ENCODE assay signal across 8 mouse cellular contexts in genomic region chr12:108002436-108003189, GRCm38 (mm10). TPM values are rescaled to one million over a fixed set of nuclear protein-coding genes. Genes with fewer than 3 reads are reported as not detected.
DNase-seq lines count a peak whose midpoint lies in the region; ATAC-seq and TF ChIP-seq lines count a peak whose summit lies in the region.

No protein-coding gene starts in this region.

- H3K9me3 ChIP-seq in limb, embryonic 14.5 days (ENCODE audit: control insufficient read depth, low read length), result no peaks in the 10 kb centered on the region
- H3K9me3 ChIP-seq in stomach, embryonic 14.5 days (ENCODE audit: control insufficient read depth, low read depth, low read length), result no peaks in the 10 kb centered on the region

- peak overlapping the region; percentile 79 for H3K9ac ChIP-seq in limb, embryonic 14.5 days (ENCODE audit: low read depth, low read length, severe bottlenecking)
- H3K9ac ChIP-seq in stomach, embryonic 14.5 days (replicated peaks; ENCODE audit: low read depth, low read length), result peak overlapping the region; percentile 62

- H3K4me1 ChIP-seq in spleen, adult 2 months (ENCODE audit: control insufficient read depth, insufficient read depth, insufficient read length), result no peaks in the 10 kb centered on the region
- peaks cover 23% of the 10 kb centered on the region for H3K4me1 ChIP-seq in limb, embryonic 14.5 days (ENCODE audit: control insufficient read depth, insufficient read depth, low read length)
- H3K4me1 ChIP-seq in stomach, embryonic 14.5 days (ENCODE audit: control insufficient read depth, insufficient read depth, low read length), result peaks cover 17% of the 10 kb centered on the region; the same call in 1 of the 2 replicates

- peak overlapping the region; percentile 91 for H3K27ac ChIP-seq in spleen, adult 2 months (ENCODE audit: insufficient read depth, low read length)
- peak overlapping the region; percentile 67 for H3K27ac ChIP-seq in limb, embryonic 14.5 days (replicated peaks; ENCODE audit: low read depth, low read length)
- no peak overlapping the region for H3K27ac ChIP-seq in stomach, embryonic 14.5 days (ENCODE audit: low read length)

- peak overlapping the region; percentile 95 for H3K4me2 ChIP-seq in limb, embryonic 14.5 days (replicated peaks; ENCODE audit: low read depth, low read length, severe bottlenecking)
- peak overlapping the region; percentile 93 for H3K4me2 ChIP-seq in stomach, embryonic 14.5 days (replicated peaks; ENCODE audit: low read depth, low read length)

- peaks cover 16% of the 10 kb centered on the region for H3K27me3 ChIP-seq in spleen, adult 2 months (ENCODE audit: control insufficient read depth, insufficient read depth, low read length)
- peaks cover 42% of the 10 kb centered on the region for H3K27me3 ChIP-seq in limb, embryonic 14.5 days (ENCODE audit: control insufficient read depth, insufficient read depth, low read length)
- H3K27me3 ChIP-seq in stomach, embryonic 14.5 days (ENCODE audit: control insufficient read depth, insufficient read depth, low read length), result no peaks in the 10 kb centered on the region

- peak; percentile 18 for DNase-seq in adrenal gland, postnatal 10 days
- DNase-seq in adrenal gland, postnatal 14 days, result no peak
- DNase-seq in spleen, adult 2 months (ENCODE audit: low read depth in 1 of 2, low spot score in 2 of 2), result no peak
- DNase-seq in spleen, adult 18-20 months, result no peak
- DNase-seq in limb, embryonic 14.5 days (ENCODE audit: low spot score), result peak; percentile 65
- DNase-seq in frontal cortex, adult 2 months (ENCODE audit: extremely low spot score in 1 of 2, low spot score in 1 of 2), result no peak
- DNase-seq in frontal cortex, postnatal 10 days (ENCODE audit: low spot score in 2 of 2), result no peak

- no peak for TF ChIP-seq POLR2A in spleen, adult 2 months (IDR thresholded peaks at IDR 0.05; ENCODE audit: low read depth, low read length)
- no peak for TF ChIP-seq POLR2A in limb, embryonic 14.5 days (IDR thresholded peaks at IDR 0.05; ENCODE audit: borderline replicate concordance, extremely low read depth, insufficient read depth, insufficient read length)

- no peaks in the 10 kb centered on the region for H3K36me3 ChIP-seq in spleen, adult 2 months (ENCODE audit: control insufficient read depth, insufficient read depth, low read length)
- no peaks in the 10 kb centered on the region for H3K36me3 ChIP-seq in limb, embryonic 14.5 days (ENCODE audit: control insufficient read depth, insufficient read depth, low read length)
- H3K36me3 ChIP-seq in stomach, embryonic 14.5 days (ENCODE audit: control insufficient read depth, insufficient read depth, low read length), result no peaks in the 10 kb centered on the region

- WGBS in spleen, adult 2 months, result 2% methylated on average over 52 of the region's 78 CpGs
- under 1% methylated on average over 43 of the region's 78 CpGs for WGBS in limb, embryonic 14.5 days
- WGBS in stomach, embryonic 14.5 days, result 1% methylated on average over 67 of the region's 78 CpGs

- H3K4me3 ChIP-seq in spleen, adult 2 months (ENCODE audit: extremely low read depth, insufficient read depth, insufficient read length), result peak overlapping the region; percentile 59
- H3K4me3 ChIP-seq in limb, embryonic 14.5 days (replicated peaks; ENCODE audit: low read length), result peak overlapping the region; percentile 80
- H3K4me3 ChIP-seq in stomach, embryonic 14.5 days (ENCODE audit: low read depth, low read length), result peak overlapping the region; percentile 80

- ATAC-seq in limb, embryonic 14.5 days (ENCODE audit: low FRiP score, low read depth), result no peak
- ATAC-seq in stomach, embryonic 14.5 days (ENCODE audit: insufficient number of reproducible peaks, insufficient read depth, low FRiP score, low read depth), result no peak

- TF ChIP-seq CTCF in spleen, adult 2 months (IDR thresholded peaks at IDR 0.05; ENCODE audit: extremely low read depth, insufficient read depth, insufficient read length, insufficient replicate concordance), result no peak

RNA-seq across cellular contexts. Expression of gene Bcl11b, which starts 0.8 kb away (rescaled TPM):
- 1 to 10 TPM; 1.7 to 1.9 TPM for total RNA-seq in adrenal gland, postnatal 10 days (2021)
- 1.0 and 4.7 TPM in 2 replicates for total RNA-seq in adrenal gland, postnatal 14 days (2021)
- 19.7 and 37.3 TPM in 2 replicates for polyA plus RNA-seq in spleen, adult 2 months (2012; rRNA removed)
- 16.0 and 20.1 TPM in 2 replicates for polyA plus RNA-seq in limb, embryonic 14.5 days (2012; rRNA removed)
- 26.4 and 26.7 TPM in 2 replicates for polyA plus RNA-seq in limb, embryonic 14.5 days (2014; fragmentation: Nextera tagmentation; extraction: Ambion mirVana)
- polyA plus RNA-seq in stomach, embryonic 14.5 days (2014; fragmentation: Nextera tagmentation; extraction: Ambion mirVana), result 6.0 and 6.8 TPM in 2 replicates
- polyA plus RNA-seq in frontal cortex, adult 2 months (2012; rRNA removed), result 38.0 and 43.9 TPM in 2 replicates

Comparison
In these comparisons a context has a peak if more than half of its experiments do, and no peak if none do; other contexts are left out.
1. DNase-seq: peak in adrenal gland, postnatal 10 days (single experiment) and limb, embryonic 14.5 days (single experiment); none in adrenal gland, postnatal 14 days (single experiment), spleen, adult 2 months (0 of 2), spleen, adult 18-20 months (0 of 2), frontal cortex, adult 2 months (0 of 2) and frontal cortex, postnatal 10 days (0 of 2).
2. Peak in every context shown above with its lines, with median percentiles within 50 percentile points of each other: H3K4me3 ChIP-seq.